Mouse (Mus musculus) bone marrow, adult 2 months (tissue): ENCODE results near the gene Clpp. TPM values are rescaled to one million over a fixed set of nuclear protein-coding genes. Genes with fewer than 3 reads are reported as not detected.

Experiments used
- H3K27ac ChIP-seq: fragments of 200-500 bp; 2 replicates; pipeline ENCODE4 v1.5.1; 2012; ENCODE audit warnings: low read depth, mild to moderate bottlenecking, control low read depth, inconsistent platforms, low read length; ENCODE audit not compliant: control insufficient read depth, poor library complexity, insufficient read depth
- H3K4me1 ChIP-seq: fragments of 200-500 bp; 2 replicates; pipeline ENCODE4 v1.6.1; 2011; ENCODE audit warnings: low read length; ENCODE audit not compliant: control insufficient read depth, insufficient read depth
- H3K4me3 ChIP-seq: fragments of 200-500 bp; replicated peaks from 2 replicates; pipeline ENCODE3; 2011; ENCODE audit warnings: mild to moderate bottlenecking, low read depth, low read length, control low read depth; ENCODE audit not compliant: control insufficient read depth
- CTCF ChIP-seq: fragments of 200-500 bp; IDR thresholded peaks from 2 replicates; pipeline ENCODE4 v1.5.1; 2011; ENCODE audit warnings: low read length, control low read depth; ENCODE audit not compliant: control insufficient read depth, insufficient read depth
- POLR2A ChIP-seq: fragments of 200-500 bp; IDR thresholded peaks from 2 replicates; pipeline ENCODE4 v1.6.1; 2011; ENCODE audit warnings: low read depth, mild to moderate bottlenecking, control low read depth, low read length, borderline replicate concordance; ENCODE audit not compliant: control insufficient read depth
- WGBS: fragments of 180-500 bp; shearing (Covaris S2); methylation state at CpG from one replicate; pipeline ENCODE4 v1.1.7; 2018; 5-methylcytosine and 5-hydroxymethylcytosine counted together
- polyA plus RNA-seq: library from polyadenylated mRNA; stranded (reverse); fragments of >200 nt; gene quantifications from 2 replicates; pipeline ENCODE4 v1.2.4, GENCODE M21; 2011; ENCODE audit warnings: low replicate concordance; ENCODE audit not compliant: missing spikeins, insufficient read depth, insufficient read length

Gene Clpp
- polyA plus RNA-seq, 1 experiment = 43.4 TPM

DNA sequence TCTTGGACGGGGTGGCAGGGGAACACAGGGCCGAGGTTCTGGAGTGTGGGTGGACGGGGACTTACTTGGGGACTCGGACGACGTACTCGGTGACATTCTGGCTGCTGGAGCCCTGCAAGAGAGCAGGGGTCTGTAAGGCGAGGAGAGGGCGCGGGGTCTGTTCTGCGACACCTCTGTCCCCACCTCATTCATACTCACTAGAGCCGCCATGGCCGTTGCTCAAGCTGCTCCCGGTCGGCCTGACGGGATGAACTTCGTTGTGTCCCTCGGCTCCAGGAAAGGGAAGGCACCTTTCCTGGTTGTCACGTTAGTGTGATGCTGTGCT lies 20.8 kb downstream of the Clpp start:
- H3K4me3 ChIP-seq = peak overlapping the region; percentile 93
- H3K4me1 ChIP-seq = peaks cover 3% of the 10 kb centered on the region; the same call in 1 of the 2 replicates
- WGBS = under 1% methylated on average over 19 of the region's 19 CpGs
- H3K27ac ChIP-seq = peak overlapping the region; percentile 62
- TF ChIP-seq CTCF (no peak), POLR2A (no peak)

DNA sequence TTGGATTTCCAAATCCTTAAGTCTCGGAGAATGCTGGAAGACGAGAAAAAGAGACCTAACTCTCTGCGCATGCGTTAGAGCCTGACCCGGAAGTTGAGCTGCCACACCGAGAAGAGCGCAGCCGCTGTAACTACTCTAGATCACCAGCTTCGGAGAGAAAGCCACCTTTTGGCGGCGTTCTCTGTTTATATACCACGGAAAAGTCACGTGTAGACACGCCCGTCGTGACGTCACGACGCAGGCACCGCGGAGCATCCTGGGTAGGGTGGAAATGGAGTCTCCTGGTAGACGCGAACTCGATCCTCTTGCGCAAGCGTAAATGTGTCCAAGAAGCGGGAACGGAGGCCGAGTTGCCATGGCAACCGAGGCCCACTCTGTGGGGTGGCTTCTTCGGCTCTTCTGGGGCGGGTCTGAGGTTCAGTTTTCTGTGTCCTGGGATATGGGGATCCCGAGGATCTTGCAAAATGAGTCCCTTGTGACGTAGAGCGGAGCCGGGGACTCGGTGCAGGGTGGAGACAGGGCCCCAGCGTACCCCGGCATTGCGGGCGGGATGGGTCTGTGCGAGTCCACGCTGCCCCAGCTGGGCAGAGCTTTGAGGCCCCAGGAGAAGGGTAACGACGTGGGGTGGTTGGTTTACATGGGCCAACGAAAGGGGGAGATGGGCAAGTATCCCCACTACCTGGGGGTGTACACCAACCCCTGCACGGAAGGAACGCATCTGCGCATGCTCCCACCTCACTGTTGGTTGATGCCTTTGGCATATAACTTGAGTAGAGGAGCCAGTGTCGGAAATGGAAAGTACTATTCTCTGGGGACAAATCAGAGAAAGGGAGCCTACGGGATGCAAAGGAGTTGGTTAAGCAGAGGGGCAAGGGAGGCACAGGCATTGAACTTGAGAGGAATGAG lies 21.4 kb downstream of the Clpp start, which contains the start of the genes Gtf2f1 and Gm17949:
Gene Gtf2f1, minus strand, starts transcription at position 53 of the 906 bp plus-strand sequence.
Gene Gm17949, plus strand, starts transcription at position 234 of the 906 bp plus-strand sequence.
- Histone ChIP-seq H3K4me3 (peak within 1 kb of the TSS; percentile 93), H3K27ac (peak within 1 kb of the TSS; percentile 63), H3K4me1 (peaks cover 3% of the 10 kb centered on the region; the same call in 1 of the 2 replicates)
- WGBS = 1% methylated on average over 51 of the region's 51 CpGs
- peak; percentile 12; the same call in 1 of the 2 replicates for TF ChIP-seq CTCF
- peak; percentile 96 for TF ChIP-seq POLR2A

GRCm38 (mm10) chr17:57012245-57012795 lies 22.2 kb downstream of the Clpp start:
- no peak for TF ChIP-seq POLR2A
- TF ChIP-seq CTCF = no peak
- peaks cover 3% of the 10 kb centered on the region; the same call in 1 of the 2 replicates for H3K4me1 ChIP-seq
- 86% methylated on average over 13 of the region's 13 CpGs for WGBS
- H3K4me3 ChIP-seq = peak overlapping the region; percentile 78
- no peak overlapping the region; the same call in 1 of the 2 replicates for H3K27ac ChIP-seq

DNA sequence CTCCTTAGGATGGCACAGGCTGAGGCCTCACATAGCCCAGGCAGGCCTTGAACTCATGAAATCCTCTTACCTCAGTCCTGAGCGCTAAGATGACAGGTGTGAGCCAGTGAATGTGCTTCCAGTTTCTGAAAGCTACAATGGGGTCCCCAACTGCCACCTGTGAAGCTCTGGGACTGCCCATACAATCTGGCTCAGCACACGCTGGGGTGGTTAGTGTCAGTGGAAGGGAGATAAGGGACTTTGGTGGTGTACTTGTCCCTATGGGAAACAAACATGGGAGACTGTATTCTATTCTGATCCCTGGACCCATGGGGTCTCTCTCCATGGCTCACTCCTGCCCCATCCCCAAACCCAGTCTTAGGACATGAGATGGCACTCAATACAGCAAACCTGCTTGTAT lies 29.6 kb downstream of the Clpp start:
- WGBS = 58% methylated on average over 2 of the region's 2 CpGs
- TF ChIP-seq POLR2A (no peak), CTCF (no peak)
- Histone ChIP-seq H3K27ac (no peak overlapping the region), H3K4me1 (no peaks in the 10 kb centered on the region), H3K4me3 (no peak overlapping the region)

DNA sequence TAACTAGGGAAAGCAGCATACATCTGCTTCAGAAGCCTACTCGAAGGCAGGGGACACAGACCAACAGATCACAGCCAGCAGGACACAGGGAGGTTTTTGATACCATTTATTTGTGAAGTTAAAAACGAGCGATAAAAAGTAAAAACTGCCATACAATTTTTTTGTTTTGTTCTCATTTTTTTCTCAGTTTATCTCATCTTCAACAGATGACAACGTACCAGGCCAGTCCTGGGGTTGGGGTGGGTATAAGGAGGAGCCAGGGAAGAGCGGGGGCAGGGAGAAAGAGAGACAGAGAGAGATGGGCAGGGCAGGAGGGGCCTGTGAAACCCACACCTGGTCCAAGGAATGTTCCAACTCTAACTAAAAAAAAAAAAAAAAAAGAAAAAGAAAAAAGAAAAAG lies 30.9 kb downstream of the Clpp start:
- Histone ChIP-seq H3K27ac (no peak overlapping the region), H3K4me1 (no peaks in the 10 kb centered on the region), H3K4me3 (no peak overlapping the region)
- TF ChIP-seq CTCF = no peak
- no peak for TF ChIP-seq POLR2A
- WGBS = 58% methylated on average over 5 of the region's 5 CpGs

GRCm38 (mm10) chr17:57027471-57027870 lies 37.4 kb downstream of the Clpp start:
- 74% methylated on average over 4 of the region's 4 CpGs for WGBS
- TF ChIP-seq POLR2A = no peak
- TF ChIP-seq CTCF = no peak
- H3K4me3 ChIP-seq = no peak overlapping the region
- no peak overlapping the region for H3K27ac ChIP-seq
- H3K4me1 ChIP-seq = peaks cover 1% of the 10 kb centered on the region; the same call in 1 of the 2 replicates

GRCm38 (mm10) chr17:57029691-57030090 lies 39.6 kb downstream of the Clpp start:
- Histone ChIP-seq H3K27ac (no peak overlapping the region), H3K4me3 (peak overlapping the region; percentile 60), H3K4me1 (peaks cover 1% of the 10 kb centered on the region; the same call in 1 of the 2 replicates)
- 21% methylated on average over 8 of the region's 8 CpGs for WGBS
- TF ChIP-seq CTCF (no peak), POLR2A (no peak)

GRCm38 (mm10) chr17:57030931-57031660 lies 41.0 kb downstream of the Clpp start, which contains the start of gene Khsrp:
TSS of gene Khsrp (minus strand) at chr17:57031522.
- 3% methylated on average over 97 of the region's 99 CpGs for WGBS
- TF ChIP-seq CTCF (no peak), POLR2A (peak; percentile 47; the same call in 1 of the 2 replicates)
- Histone ChIP-seq H3K27ac (peak within 1 kb of the TSS; percentile 89), H3K4me1 (peaks cover 1% of the 10 kb centered on the region; the same call in 1 of the 2 replicates), H3K4me3 (peak within 1 kb of the TSS; percentile 81)
